Mouse (Mus musculus) CH12F3 (cell line): ENCODE data around the gene Gcfc2.

Source experiments
- in situ Hi-C: fragments of 300-500 bp; cut with MboI; formaldehyde crosslinking; loops from 2 replicates; pipeline ENCODE4 v1.14.3; 2020; ENCODE audit warnings: low sequenced_read_pairs

Gcfc2 gene

DNA sequence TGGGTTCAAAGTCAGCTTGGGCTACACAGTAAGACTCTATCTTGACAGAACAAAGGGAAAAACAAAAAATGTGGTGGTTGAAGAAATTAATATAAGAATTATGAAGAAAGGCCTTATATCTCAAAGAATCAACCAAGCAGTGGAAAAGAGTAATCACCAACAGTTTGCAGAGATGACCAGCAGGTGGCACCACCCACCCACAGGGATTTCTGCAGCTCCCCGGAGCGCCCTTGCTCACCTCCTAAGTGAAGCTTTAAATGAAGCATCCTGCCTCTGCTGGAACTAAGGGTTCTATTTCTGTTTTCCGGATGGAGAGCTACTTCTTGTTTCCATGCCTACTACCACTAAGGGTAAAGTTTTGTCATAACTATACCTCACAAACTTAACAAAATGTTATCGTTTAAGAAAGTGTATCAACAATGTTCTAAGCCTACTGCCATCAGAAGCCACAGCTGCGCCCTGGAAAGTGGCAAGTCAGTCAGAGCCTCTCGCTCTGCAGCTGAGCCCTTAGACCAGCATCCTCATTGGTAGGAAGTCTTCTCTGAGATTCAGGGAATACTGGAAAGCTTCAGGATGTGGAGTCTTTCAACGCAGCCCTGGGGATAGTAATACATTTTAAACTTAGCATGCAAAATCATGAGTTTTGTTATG is 52.6 kb downstream of the Gcfc2 start:
- in situ Hi-C loops = no loop called here

DNA sequence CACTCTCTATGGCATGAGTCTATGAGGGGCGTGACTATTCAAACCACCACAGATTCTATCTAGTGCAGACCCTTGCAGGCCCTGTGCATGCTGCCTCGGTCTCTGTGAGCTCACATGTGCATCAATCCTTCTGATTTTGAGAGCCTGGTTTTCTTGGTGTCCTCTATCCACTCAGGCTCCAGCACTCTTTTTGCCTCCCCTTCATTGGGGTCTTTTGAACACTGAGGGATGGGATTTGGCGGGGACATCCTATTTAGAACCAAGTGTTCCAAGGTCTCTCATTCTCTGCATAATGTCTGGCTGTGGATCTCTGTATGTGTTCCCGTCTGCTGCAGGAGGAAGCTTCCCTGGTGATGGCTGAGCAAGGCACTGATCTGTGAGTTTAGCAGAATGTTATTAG is 55.8 kb downstream of the Gcfc2 start:
- in situ Hi-C loops = no loop called here

DNA sequence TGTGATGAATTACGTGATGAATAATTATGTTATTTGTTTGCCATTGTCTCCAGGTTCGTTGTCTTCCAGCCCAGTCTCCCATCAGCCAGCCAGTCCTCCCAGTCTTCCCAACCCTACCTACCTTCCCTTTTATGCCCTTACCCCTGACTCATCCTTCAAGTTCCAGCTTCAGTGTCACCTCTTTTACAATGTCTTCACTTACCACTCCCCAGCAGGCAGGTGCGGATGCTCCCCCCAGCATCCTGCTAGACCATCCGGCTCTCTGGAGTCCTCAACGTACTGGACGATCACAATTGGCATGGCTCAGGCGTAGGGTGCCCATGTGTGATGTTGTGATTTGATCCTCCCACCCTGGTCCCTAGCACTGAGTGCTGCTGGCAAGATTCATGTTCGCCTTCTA is 62.7 kb downstream of the Gcfc2 start:
- in situ Hi-C loops = no loop called here

DNA sequence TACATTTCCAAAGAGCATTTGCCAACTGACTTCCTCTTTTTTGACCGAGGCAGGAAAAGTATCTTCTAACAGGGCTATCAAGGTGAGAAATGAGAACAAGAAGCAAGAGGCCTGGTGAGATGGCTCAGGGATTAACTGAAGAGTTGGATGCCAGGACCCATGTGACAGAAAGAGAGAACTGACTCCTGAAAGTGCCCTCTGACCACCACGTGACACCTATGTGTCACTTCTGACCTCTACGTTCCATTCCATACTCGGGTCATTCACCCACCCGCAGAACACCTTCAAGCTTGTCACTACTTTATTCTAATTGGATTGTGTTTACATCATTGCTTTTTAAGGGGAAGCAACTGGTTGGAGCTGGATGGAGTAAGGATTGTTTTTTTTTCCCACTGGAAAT is 63.1 kb downstream of the Gcfc2 start:
- in situ Hi-C loops = no loop called here

DNA sequence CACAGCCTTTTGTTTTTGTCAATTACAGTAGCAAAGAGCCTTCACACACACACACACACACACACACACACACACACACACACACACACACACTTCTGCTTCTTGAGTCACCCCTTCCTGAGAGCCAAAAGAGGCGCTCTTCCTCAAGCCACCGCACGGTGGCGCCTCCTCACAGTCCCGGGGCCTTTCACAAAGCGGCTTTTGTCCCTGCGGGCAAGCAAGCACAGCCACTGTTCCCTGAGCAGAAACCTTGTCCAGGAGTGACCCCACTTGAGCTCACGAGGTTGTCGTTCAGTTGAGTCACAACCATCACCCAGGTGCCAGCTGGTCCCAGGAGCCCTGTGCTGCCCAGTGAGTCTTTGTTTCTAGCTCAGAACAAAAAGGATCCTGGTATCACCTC is 63.5 kb downstream of the Gcfc2 start:
- in situ Hi-C loops = no loop called here

DNA sequence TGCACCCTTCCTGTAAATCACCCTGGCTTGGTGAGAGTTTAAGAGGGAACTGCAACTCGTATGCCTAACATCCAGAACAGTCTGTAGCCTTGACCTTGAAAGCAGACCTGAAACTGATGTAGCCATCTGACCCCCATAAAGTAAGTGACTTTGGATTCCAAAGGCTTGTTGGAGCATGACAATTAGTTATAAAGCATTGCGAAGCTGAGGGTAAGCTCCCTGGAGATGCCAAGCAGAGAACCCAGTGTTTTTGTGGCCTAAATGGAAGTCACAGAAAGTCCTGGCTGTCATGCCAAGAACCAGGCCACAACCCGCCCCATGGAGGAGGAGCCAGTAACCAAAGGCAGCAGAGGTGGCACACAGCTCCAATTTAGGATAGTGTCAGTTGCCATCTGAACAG is 64.1 kb downstream of the Gcfc2 start:
- in situ Hi-C loops = no loop called here

DNA sequence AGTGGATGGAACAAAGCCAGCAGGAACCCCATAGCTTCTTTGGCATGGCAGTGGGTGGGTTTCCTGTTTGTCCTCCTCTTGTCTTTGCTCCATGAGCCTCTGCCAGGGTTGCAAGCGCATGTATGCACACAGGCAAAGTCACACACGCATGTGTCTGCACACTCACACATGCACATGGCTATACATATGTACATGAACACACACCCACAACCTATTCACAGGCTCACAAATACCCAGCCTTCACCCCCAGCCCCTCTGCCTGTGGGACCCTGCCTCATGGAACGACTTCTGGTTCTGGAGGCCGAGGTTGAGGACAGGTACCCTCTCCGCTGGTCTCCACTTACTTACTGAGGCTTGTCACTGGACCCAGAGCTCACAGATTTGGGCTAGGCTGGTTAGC is 64.9 kb downstream of the Gcfc2 start:
- in situ Hi-C loops = no loop called here

DNA sequence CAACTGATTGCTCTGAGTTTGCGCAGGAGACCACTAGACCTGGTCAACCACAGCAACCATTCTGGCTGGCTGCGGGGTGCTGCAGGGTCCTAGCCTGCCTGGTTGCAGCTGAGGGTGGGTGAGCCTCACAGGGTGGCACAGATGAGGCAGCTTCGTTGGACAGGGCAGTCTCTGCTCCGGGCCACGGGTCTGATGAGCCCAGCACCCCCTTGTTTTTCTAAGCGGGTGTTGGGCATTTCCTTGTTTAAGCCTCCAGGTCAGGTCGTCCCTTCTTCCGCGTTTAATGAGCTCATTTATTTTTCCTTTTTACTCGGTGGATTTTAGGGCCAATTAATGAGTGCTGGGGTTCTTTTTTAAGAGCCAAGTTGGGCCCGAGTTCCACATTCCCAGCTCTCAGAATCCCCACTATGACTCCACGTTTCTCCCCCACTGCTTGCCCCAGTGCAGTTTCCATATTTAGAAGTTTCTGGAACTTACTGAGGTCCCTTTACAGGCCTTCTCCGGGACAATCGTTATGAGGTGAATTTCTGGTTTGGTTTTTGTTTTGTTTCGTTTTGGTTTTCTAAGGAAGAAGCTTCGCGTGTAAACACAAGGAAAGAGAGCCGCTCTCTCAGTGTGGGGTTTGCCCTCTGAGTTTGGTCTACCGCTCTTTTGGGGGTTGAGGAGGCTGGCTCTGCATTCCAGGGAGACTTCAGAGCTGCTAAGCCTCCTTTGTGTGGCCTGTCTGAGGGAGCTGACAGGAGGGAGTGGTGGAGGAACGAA is 66.8 kb downstream of the Gcfc2 start:
- in situ Hi-C loops = no loop called here
